Mouse (Mus musculus) activated CD4-positive, CD25-positive, alpha-beta regulatory T cell, adult 4 months (primary cell): ENCODE data around the gene Serpinh1. TPM values are rescaled to one million over a fixed set of nuclear protein-coding genes. Genes with fewer than 3 reads are reported as not detected.

Experiments
- ATAC-seq: one replicate; pipeline ENCODE4 v1.8.0; 2017
- polyA plus RNA-seq, 2 experiments: library from polyadenylated mRNA; unstranded; fragments of 100-300 nt; shearing (Covaris generic); gene quantifications; one replicate each; pipeline ENCODE4 v1.2.1; 2017

The Serpinh1 gene
- not detected for polyA plus RNA-seq

- no peak for ATAC-seq
Measured at GRCm38 (mm10) chr7:99352526-99353400, at the start of gene Serpinh1. TSS of gene Serpinh1 (minus strand) at chr7:99353239.

GRCm38 (mm10) chr7:99402477-99402876, 49.4 kb upstream of the Serpinh1 start:
- no peak for ATAC-seq

- ATAC-seq: no peak
Measured at GRCm38 (mm10) chr7:99401373-99401772, 48.3 kb upstream of the Serpinh1 start.

- no peak for ATAC-seq
Measured at GRCm38 (mm10) chr7:99396994-99397659, 44.1 kb upstream of the Serpinh1 start.

GRCm38 (mm10) chr7:99395908-99396616, 43.0 kb upstream of the Serpinh1 start:
- no peak for ATAC-seq

GRCm38 (mm10) chr7:99395385-99395784, 42.3 kb upstream of the Serpinh1 start:
- no peak for ATAC-seq

- ATAC-seq: peak; percentile 28
Measured at GRCm38 (mm10) chr7:99393711-99394325, 40.8 kb upstream of the Serpinh1 start.

GRCm38 (mm10) chr7:99392696-99393095, 39.7 kb upstream of the Serpinh1 start:
- ATAC-seq: no peak

GRCm38 (mm10) chr7:99390559-99390958, 37.5 kb upstream of the Serpinh1 start:
- no peak for ATAC-seq

- ATAC-seq: no peak
Measured at GRCm38 (mm10) chr7:99387356-99387755, 34.3 kb upstream of the Serpinh1 start.

- no peak for ATAC-seq
Measured at GRCm38 (mm10) chr7:99386811-99387210, 33.8 kb upstream of the Serpinh1 start.

- ATAC-seq: no peak
Measured at GRCm38 (mm10) chr7:99386030-99386429, 33.0 kb upstream of the Serpinh1 start.

- no peak for ATAC-seq
Measured at GRCm38 (mm10) chr7:99384101-99384611, 31.1 kb upstream of the Serpinh1 start.

GRCm38 (mm10) chr7:99383246-99383645, 30.2 kb upstream of the Serpinh1 start:
- ATAC-seq: no peak

- no peak for ATAC-seq
Measured at GRCm38 (mm10) chr7:99382088-99383000, 29.3 kb upstream of the Serpinh1 start.

GRCm38 (mm10) chr7:99381214-99382087, 28.4 kb upstream of the Serpinh1 start, which contains the start of gene Gdpd5:
TSS of gene Gdpd5 (plus strand) at chr7:99381414.
- ATAC-seq: peak; percentile 94

GRCm38 (mm10) chr7:99380491-99381213, 27.6 kb upstream of the Serpinh1 start:
- ATAC-seq: peak; percentile 37

GRCm38 (mm10) chr7:99378870-99379269, 25.8 kb upstream of the Serpinh1 start:
- no peak for ATAC-seq

GRCm38 (mm10) chr7:99375455-99375854, 22.4 kb upstream of the Serpinh1 start:
- peak; percentile 57 for ATAC-seq
